Mouse (Mus musculus) G1E (cell line): ENCODE results near the gene Lrmda. TPM values are rescaled to one million over a fixed set of nuclear protein-coding genes. Genes with fewer than 3 reads are reported as not detected.

Experiments used
- ATAC-seq: 2 replicates; pipeline ENCODE4 v1.8.0; 2016; ENCODE audit warnings: mild to moderate bottlenecking; ENCODE audit not compliant: insufficient number of reproducible peaks, poor library complexity, low FRiP score, severe bottlenecking; ENCODE audit errors: extremely low read depth
- DNase-seq: peaks from one replicate; pipeline ENCODE4 v3.0.0; 2012; ENCODE audit warnings: low spot score
- H3K27me3 ChIP-seq: 2 replicates; pipeline ENCODE4 v1.6.1; 2012; ENCODE audit warnings: mild to moderate bottlenecking, low read length, inconsistent platforms; ENCODE audit not compliant: insufficient read depth
- H3K36me3 ChIP-seq: replicated peaks from 2 replicates; pipeline ENCODE3; 2012; ENCODE audit warnings: mild to moderate bottlenecking, inconsistent platforms
- H3K4me1 ChIP-seq: 2 replicates; pipeline ENCODE4 v1.6.1; 2012; ENCODE audit warnings: low read depth, low read length, inconsistent platforms, mixed read lengths; ENCODE audit not compliant: insufficient read depth
- H3K4me3 ChIP-seq: 2 replicates; pipeline ENCODE4 v1.5.1; 2012; ENCODE audit warnings: low read depth, mild to moderate bottlenecking, inconsistent platforms, low read length, moderate library complexity, mixed read lengths
- H3K9me3 ChIP-seq: replicated peaks from 2 replicates; pipeline ENCODE4 v1.6.1; 2012; ENCODE audit warnings: inconsistent platforms
- CTCF ChIP-seq: IDR thresholded peaks from 2 replicates; pipeline ENCODE4 v1.5.1; 2012; ENCODE audit warnings: low read depth, low read length, inconsistent platforms, mixed read lengths
- GATA1 ChIP-seq: IDR thresholded peaks from 2 replicates; pipeline ENCODE4 v1.6.1; 2012; ENCODE audit warnings: borderline replicate concordance, low read length, inconsistent platforms, mixed read lengths
- GATA2 ChIP-seq: IDR thresholded peaks from 2 replicates; pipeline ENCODE4 v1.6.1; 2012; ENCODE audit warnings: low read depth, low read length, inconsistent platforms, borderline replicate concordance
- POLR2AphosphoS5 ChIP-seq: IDR thresholded peaks from 2 replicates; pipeline ENCODE4 v1.6.1; 2012; ENCODE audit warnings: low read depth, low read length, inconsistent platforms; ENCODE audit not compliant: insufficient replicate concordance
- TAL1 ChIP-seq: conservative IDR thresholded peaks from 2 replicates; pipeline ENCODE4 v1.6.1; 2012; ENCODE audit warnings: low read depth, low read length, inconsistent platforms, mixed read lengths
- polyA plus RNA-seq: library from polyadenylated mRNA; stranded (reverse); fragments of >175 nt; gene quantifications from 2 replicates; pipeline ENCODE4 v1.2.3, GENCODE M21; 2012
- total RNA-seq, 2 experiments: library from RNA; stranded (forward) in 1 of 2; stranded (reverse) in 1 of 2; fragments of 200-1000 nt in 1 of 2; fragments of >200 nt in 1 of 2; fragmentation: Nextera tagmentation in 1 of 2; gene quantifications; 2 replicates each; pipeline ENCODE4 v1.2.3; 2014 to 2017

Lrmda gene
- total and polyA plus RNA-seq, 3 experiments = not detected

- Histone ChIP-seq H3K36me3 (no peaks in the 10 kb centered on the region), H3K27me3 (no peaks in the 10 kb centered on the region), H3K4me1 (no peaks in the 10 kb centered on the region), H3K4me3 (no peak overlapping the region), H3K9me3 (peaks cover 6% of the 10 kb centered on the region; the same call in 1 of the 2 replicates)
- no peak for ATAC-seq
- TF ChIP-seq POLR2AphosphoS5 = no peak
- no peak for TF ChIP-seq CTCF
- TF ChIP-seq TAL1 = no peak
- no peak for TF ChIP-seq GATA2
- TF ChIP-seq GATA1 = no peak
- DNase-seq = no peak
Observed at GRCm38 (mm10) chr14:22721845-22722244, 702.3 kb downstream of the Lrmda start.

- no peaks in the 10 kb centered on the region for H3K27me3 ChIP-seq
- peaks cover 6% of the 10 kb centered on the region; the same call in 1 of the 2 replicates for H3K9me3 ChIP-seq
- H3K4me3 ChIP-seq = no peak overlapping the region
- DNase-seq (no peak), ATAC-seq (no peak)
- H3K36me3 ChIP-seq = no peaks in the 10 kb centered on the region
- no peaks in the 10 kb centered on the region for H3K4me1 ChIP-seq
- no peak for TF ChIP-seq GATA2
- no peak for TF ChIP-seq TAL1
- TF ChIP-seq GATA1 = no peak
- TF ChIP-seq POLR2AphosphoS5 = no peak
- TF ChIP-seq CTCF = no peak
Observed at GRCm38 (mm10) chr14:22727548-22727947, 708.0 kb downstream of the Lrmda start.

DNA sequence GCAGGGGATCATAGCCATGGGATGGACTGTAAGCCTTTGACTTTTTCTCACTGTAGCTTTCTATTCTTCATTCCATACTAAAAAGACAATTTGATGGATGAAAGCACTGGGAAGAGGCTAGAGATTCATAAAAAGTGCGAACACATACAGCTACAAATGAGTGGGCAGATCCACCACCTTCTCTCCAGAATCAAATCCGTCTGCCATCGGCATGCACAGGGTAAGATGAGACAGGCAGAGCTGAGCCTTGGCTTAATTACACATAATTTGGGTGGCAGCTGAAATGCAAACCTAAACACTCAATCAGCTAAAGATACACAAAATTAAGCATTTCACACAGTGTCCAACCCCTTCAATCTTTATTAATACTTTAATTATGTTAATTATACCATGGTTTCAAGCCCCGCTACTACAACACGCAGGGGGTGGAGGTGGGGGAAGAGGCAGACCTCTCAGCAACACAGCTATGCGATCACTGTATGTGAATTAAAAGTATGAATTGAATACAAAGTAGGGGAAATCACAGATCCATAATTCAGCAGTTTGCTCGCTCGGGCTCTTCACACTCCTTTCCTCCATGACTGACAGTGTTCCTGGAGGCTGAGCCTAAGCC is 709.2 kb downstream of the Lrmda start:
- TF ChIP-seq CTCF = no peak
- no peak for TF ChIP-seq TAL1
- no peak for TF ChIP-seq GATA2
- Histone ChIP-seq H3K27me3 (no peaks in the 10 kb centered on the region), H3K9me3 (peaks cover 3% of the 10 kb centered on the region; the same call in 1 of the 2 replicates), H3K36me3 (no peaks in the 10 kb centered on the region), H3K4me1 (no peaks in the 10 kb centered on the region), H3K4me3 (no peak overlapping the region)
- ATAC-seq (no peak), DNase-seq (no peak)

- Histone ChIP-seq H3K9me3 (0 out of 2 replicates have a peak, but pooled peaks cover 2% of the 10 kb centered on the region), H3K4me1 (no peaks in the 10 kb centered on the region), H3K4me3 (no peak overlapping the region), H3K27me3 (no peaks in the 10 kb centered on the region), H3K36me3 (no peaks in the 10 kb centered on the region)
- TF ChIP-seq POLR2AphosphoS5 (no peak), GATA1 (no peak), TAL1 (no peak), GATA2 (no peak), CTCF (no peak)
- ATAC-seq (no peak), DNase-seq (no peak)
Observed at GRCm38 (mm10) chr14:22738603-22739002, 719.1 kb downstream of the Lrmda start.

DNA sequence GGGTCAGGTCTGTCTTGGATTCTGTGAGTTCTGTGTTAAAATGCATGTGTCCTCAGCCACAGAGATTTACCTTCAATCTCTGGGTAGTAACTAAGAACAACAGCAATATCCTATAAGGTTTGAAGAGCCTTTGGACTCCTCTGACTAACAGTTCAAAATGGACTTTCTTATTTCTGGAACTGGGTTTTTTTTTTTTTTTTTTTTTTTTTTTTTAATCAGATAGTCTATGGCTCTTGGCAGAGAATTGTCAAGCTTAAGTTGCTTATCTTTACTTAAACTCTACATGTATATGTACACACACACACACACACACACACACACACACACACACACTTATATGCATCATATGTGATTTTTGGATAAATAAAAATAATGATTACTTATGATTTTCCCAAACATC is 723.0 kb downstream of the Lrmda start:
- H3K27me3 ChIP-seq = no peaks in the 10 kb centered on the region
- DNase-seq = no peak
- H3K9me3 ChIP-seq = 0 out of 2 replicates have a peak, but pooled peaks cover 2% of the 10 kb centered on the region
- TF ChIP-seq GATA2 = no peak
- no peak for TF ChIP-seq POLR2AphosphoS5
- no peak for TF ChIP-seq CTCF
- no peak for TF ChIP-seq TAL1
- no peak for TF ChIP-seq GATA1
- no peaks in the 10 kb centered on the region for H3K36me3 ChIP-seq
- H3K4me1 ChIP-seq = no peaks in the 10 kb centered on the region
- ATAC-seq = no peak
- H3K4me3 ChIP-seq = no peak overlapping the region

GRCm38 (mm10) chr14:22743264-22743663 is 723.8 kb downstream of the Lrmda start:
- Histone ChIP-seq H3K36me3 (no peaks in the 10 kb centered on the region), H3K4me3 (no peak overlapping the region), H3K9me3 (0 out of 2 replicates have a peak, but pooled peaks cover 2% of the 10 kb centered on the region), H3K27me3 (no peaks in the 10 kb centered on the region), H3K4me1 (no peaks in the 10 kb centered on the region)
- DNase-seq (no peak), ATAC-seq (no peak)
- TF ChIP-seq TAL1 (no peak), CTCF (no peak), GATA2 (no peak), GATA1 (no peak), POLR2AphosphoS5 (no peak)
